Mouse (Mus musculus): Measurements from ENCODE around the gene Psma1. TPM values are rescaled to one million over a fixed set of nuclear protein-coding genes. Genes with fewer than 3 reads are reported as not detected.

Psma1 gene
- polyA plus RNA-seq (2017; shearing (Covaris generic)), result 100 to 1,000 TPM; 314 to 357 TPM

GRCm38 (mm10) chr7:114276005-114276752 is at the start of gene Psma1:
Psma1 (minus strand) TSS chr7:114276118.

GRCm38 (mm10) chr7:114253885-114254833 is 21.8 kb downstream of the Psma1 start, which contains the start of gene Copb1:
Copb1 (minus strand) TSS chr7:114254711.

Other genes starting within 250 kb of the Psma1 start
- 10 to 100 TPM; 62.4 to 69.2 TPM for gene Rras2, start 158.3 kb downstream of the Psma1 start, polyA plus RNA-seq (2017; shearing (Covaris generic))
- 100 to 1,000 TPM; 112 to 116 TPM for gene Copb1, start 21.4 kb downstream of the Psma1 start, polyA plus RNA-seq (2017; shearing (Covaris generic))
- 10 to 100 TPM in 1 of 2 experiments, 1 to 10 TPM in 1; 5.3 to 26.7 TPM for gene Pde3b, start 139.2 kb upstream of the Psma1 start, polyA plus RNA-seq (2017; shearing (Covaris generic))

All from activated CD4-positive, CD25-positive, alpha-beta regulatory T cell (primary cell).